Mouse (Mus musculus) kidney, embryonic 14.5 days (tissue): ENCODE measurements around the gene Ascl2. TPM values are rescaled to one million over a fixed set of nuclear protein-coding genes. Genes with fewer than 3 reads are reported as not detected.

Experiments
- ATAC-seq: fragments of 200-750 bp; cut with Nextera tagmentation; 2 replicates; pipeline ENCODE4 v1.8.0; 2017; ENCODE audit warnings: moderate number of reproducible peaks, mild to moderate bottlenecking, moderate TSS enrichment, moderate library complexity; ENCODE audit not compliant: low FRiP score, low TSS enrichment
- H3K27ac ChIP-seq: fragments of 300-500 bp; sonication (generic); 2 replicates; pipeline ENCODE4 v1.5.1; 2014; ENCODE audit warnings: low read depth, mild to moderate bottlenecking, low read length, moderate library complexity, mixed read lengths
- H3K27me3 ChIP-seq: fragments of 300-500 bp; sonication (generic); 2 replicates; pipeline ENCODE4 v1.6.1; 2014; ENCODE audit warnings: mild to moderate bottlenecking, low read length; ENCODE audit not compliant: control insufficient read depth, insufficient read depth
- H3K36me3 ChIP-seq: fragments of 300-500 bp; sonication (generic); 2 replicates; pipeline ENCODE4 v1.6.1; 2014; ENCODE audit warnings: low read length, mixed read lengths; ENCODE audit not compliant: control insufficient read depth, insufficient read depth
- H3K4me1 ChIP-seq: fragments of 300-500 bp; sonication (generic); 2 replicates; pipeline ENCODE4 v1.6.1; 2014; ENCODE audit warnings: low read length, mixed read lengths; ENCODE audit not compliant: control insufficient read depth, insufficient read depth
- H3K4me2 ChIP-seq: fragments of 300-500 bp; sonication (generic); replicated peaks from 2 replicates; pipeline ENCODE4 v1.6.1; 2014; ENCODE audit warnings: low read depth, mild to moderate bottlenecking, low read length
- H3K4me3 ChIP-seq: fragments of 300-500 bp; sonication (generic); 2 replicates; pipeline ENCODE4 v1.5.1; 2014; ENCODE audit warnings: mild to moderate bottlenecking, low read length
- H3K9ac ChIP-seq: fragments of 300-500 bp; sonication (generic); 2 replicates; pipeline ENCODE4 v1.6.1; 2014; ENCODE audit warnings: low read depth, mild to moderate bottlenecking, low read length, moderate library complexity
- H3K9me3 ChIP-seq: fragments of 300-500 bp; sonication (generic); 2 replicates; pipeline ENCODE4 v1.6.1; 2016; ENCODE audit warnings: low read length; ENCODE audit not compliant: control insufficient read depth
- WGBS: fragments of 180-500 bp; shearing (Covaris S2); extraction: QIAGEN DNeasy Blood & Tissue Kit; methylation state at CpG from one replicate; pipeline ENCODE4 v1.1.7; 2014; 5-methylcytosine and 5-hydroxymethylcytosine counted together
- polyA plus RNA-seq: library from polyadenylated mRNA; unstranded; fragments of >200 nt; fragmentation: Nextera tagmentation; extraction: Ambion mirVana; gene quantifications from 2 replicates; pipeline ENCODE4 v1.2.1, GENCODE M21; 2014

The Ascl2 gene
- polyA plus RNA-seq = 0.43 and 0.67 TPM in 2 replicates

- peak within 1 kb of the TSS; percentile 38 for H3K9ac ChIP-seq
These were observed at the start of gene Ascl2 for GRCm38 (mm10) chr7:142968809-142969511. Gene Ascl2 (minus strand): TSS chr7:142969264.

DNA sequence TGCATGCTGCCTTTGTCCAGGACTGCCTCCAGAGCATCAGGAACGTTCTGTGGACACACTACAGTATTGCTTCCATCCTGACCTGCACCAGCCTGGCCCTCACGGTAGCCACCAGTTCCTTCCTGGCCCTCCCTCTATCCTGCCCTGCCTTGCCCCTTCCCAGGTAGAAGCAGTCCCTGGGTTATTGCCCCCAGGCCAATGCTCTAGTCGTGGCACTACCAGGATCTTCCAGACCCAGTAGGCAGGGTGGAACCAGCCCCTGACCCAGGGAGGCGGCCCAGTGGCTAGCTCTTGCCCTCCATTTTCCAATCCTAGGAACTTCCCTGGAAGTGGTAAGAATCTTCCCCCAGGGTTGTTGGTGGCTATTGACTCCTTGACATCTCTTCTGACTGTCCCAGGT lies 48.1 kb upstream of the Ascl2 start:
- no peaks in the 10 kb centered on the region for H3K27me3 ChIP-seq
- no peak overlapping the region for H3K4me2 ChIP-seq
- H3K27ac ChIP-seq = 0 out of 2 replicates have a peak overlapping the region, but pooled peaks have one; percentile 76
- H3K36me3 ChIP-seq = no peaks in the 10 kb centered on the region
- no peak overlapping the region for H3K4me3 ChIP-seq
- peaks cover 21% of the 10 kb centered on the region; the same call in 1 of the 2 replicates for H3K4me1 ChIP-seq
- WGBS = 71% methylated on average over 4 of the region's 4 CpGs
- no peak overlapping the region for H3K9ac ChIP-seq
- ATAC-seq = no peak
- H3K9me3 ChIP-seq = no peaks in the 10 kb centered on the region

More at GRCm38 (mm10) chr7:142968809-142969511, at the start of gene Ascl2:
- Histone ChIP-seq H3K4me1 (peaks cover 14% of the 10 kb centered on the region; the same call in 1 of the 2 replicates), H3K4me2 (peak within 1 kb of the TSS; percentile 91), H3K27ac (no peak within 1 kb of the TSS), H3K4me3 (peak within 1 kb of the TSS; percentile 44), H3K27me3 (peaks cover 67% of the 10 kb centered on the region), H3K9me3 (no peaks in the 10 kb centered on the region), H3K36me3 (no peaks in the 10 kb centered on the region)
- WGBS = under 1% methylated on average over 51 of the region's 51 CpGs
- ATAC-seq = peak; percentile 45; the same call in 1 of the 2 replicates

DNA sequence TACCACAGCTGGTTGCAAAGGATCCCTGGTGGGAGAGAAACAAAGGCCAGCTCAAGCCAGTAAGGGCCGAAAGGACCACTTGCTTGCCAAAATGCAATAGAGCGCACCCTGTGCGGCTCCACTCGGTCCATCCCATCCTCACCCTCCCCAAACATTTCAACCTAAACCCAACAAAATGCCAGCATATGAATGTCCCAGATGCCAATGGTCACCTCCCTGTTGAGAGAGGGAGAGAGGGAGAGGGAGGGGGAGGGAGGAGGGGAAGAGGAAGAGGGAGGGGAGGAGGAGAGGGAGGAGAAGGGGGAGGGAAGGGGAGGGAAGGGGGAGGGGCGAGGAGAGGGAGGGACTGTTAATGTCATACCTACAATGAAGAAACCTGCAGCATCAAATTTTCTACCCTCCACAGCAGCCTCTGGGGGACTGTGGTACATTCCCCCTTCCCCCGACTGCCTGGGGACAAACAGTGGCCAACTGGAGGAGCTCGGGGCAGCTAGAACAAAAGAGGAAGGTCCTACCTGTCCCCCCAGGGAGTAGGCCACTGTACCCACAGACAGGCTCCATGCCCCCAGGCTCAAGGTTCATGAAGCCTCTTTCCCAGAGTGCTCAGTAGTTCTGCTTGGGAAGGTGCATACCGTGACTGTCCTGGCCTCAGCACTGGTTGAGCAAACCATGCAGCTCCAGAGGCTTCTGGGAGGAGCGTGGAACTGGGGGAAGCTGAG lies 47.5 kb upstream of the Ascl2 start:
- Histone ChIP-seq H3K27ac (peak overlapping the region; percentile 76; the same call in 1 of the 2 replicates), H3K9ac (no peak overlapping the region), H3K9me3 (no peaks in the 10 kb centered on the region), H3K4me1 (peaks cover 23% of the 10 kb centered on the region; the same call in 1 of the 2 replicates), H3K27me3 (no peaks in the 10 kb centered on the region), H3K4me3 (no peak overlapping the region), H3K36me3 (no peaks in the 10 kb centered on the region), H3K4me2 (no peak overlapping the region)
- ATAC-seq = peak; percentile 22
- 54% methylated on average over 9 of the region's 9 CpGs for WGBS

DNA sequence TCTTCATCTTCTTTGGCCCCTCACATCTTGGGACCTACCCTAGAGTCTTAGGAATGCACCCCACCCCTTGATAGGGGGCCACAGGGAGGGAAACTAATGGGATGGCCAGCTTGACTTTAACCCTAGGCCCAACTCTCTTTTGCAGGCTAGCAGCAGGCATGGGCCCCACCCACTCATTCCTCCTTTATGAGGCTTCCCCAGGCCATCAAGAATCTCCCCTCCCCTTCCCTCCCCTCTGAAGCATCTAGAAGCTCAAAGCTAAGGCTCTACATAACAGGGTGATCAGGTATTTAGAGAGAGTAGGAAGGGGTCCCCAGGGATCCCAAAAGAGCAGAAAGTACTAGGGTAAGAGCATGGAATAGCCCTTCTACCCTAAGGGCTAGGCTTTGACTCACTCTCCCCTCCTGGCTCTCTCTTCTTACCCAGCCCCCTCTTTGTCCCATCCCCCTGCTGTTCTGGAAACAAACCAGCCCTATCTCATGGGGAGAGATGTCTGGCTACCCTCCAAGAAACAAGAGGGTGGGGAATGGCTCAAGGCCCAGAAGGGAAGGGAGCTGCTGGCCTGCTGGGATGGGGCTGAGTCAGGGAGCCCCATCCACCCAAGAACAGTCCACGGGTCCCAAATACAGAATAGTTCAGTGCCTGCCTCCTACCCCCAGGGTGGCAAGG lies 46.8 kb upstream of the Ascl2 start:
- no peaks in the 10 kb centered on the region for H3K36me3 ChIP-seq
- peak; percentile 87 for ATAC-seq
- H3K4me1 ChIP-seq = peaks cover 28% of the 10 kb centered on the region; the same call in 1 of the 2 replicates
- H3K4me2 ChIP-seq = no peak overlapping the region
- no peak overlapping the region for H3K9ac ChIP-seq
- H3K4me3 ChIP-seq = no peak overlapping the region
- no peaks in the 10 kb centered on the region for H3K9me3 ChIP-seq
- H3K27me3 ChIP-seq = no peaks in the 10 kb centered on the region
- peak overlapping the region; percentile 76 for H3K27ac ChIP-seq
- 0% methylated on average over 1 of the region's 1 CpGs for WGBS

DNA sequence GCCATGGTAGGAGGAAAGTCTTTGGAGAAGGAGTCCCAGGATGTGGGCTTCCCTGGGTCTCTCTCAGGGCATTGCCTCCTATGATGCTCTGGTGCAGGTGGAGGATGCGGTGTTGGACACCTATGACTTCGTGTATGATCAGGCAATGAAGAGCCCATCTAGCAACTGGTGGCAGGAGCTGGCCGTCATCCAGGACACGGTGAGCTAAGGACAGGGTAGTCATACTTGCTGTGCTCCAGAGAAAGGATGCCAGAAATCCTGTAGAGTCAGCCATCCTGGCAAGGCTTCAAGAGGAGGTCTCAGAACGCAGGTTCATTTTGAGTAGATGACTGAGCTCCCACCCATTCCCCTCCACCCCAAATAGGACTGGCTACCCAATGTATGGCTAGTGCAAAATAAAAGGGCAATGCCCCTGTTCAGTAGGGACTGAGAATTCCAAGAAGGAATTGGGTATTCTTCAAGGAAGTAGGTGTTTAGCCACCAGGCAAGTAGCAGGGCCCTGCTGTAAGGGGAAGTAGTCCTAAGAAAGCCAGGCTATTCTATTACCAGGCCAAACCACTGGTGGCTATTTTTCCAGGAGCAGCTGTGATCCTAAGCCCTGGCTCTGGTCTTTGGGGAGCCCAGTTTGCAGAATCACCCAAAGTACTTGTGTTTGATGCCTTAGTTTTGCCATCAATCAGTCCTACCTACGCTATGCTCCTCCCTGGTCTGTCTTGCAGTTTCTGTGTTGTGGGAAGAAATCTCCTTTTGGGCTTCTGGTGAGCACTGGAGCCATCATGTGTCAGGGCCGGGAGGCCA lies 46.0 kb upstream of the Ascl2 start:
- 83% methylated on average over 7 of the region's 7 CpGs for WGBS
- H3K9me3 ChIP-seq = no peaks in the 10 kb centered on the region
- no peak for ATAC-seq
- H3K27ac ChIP-seq = peak overlapping the region; percentile 76; the same call in 1 of the 2 replicates
- peaks cover 30% of the 10 kb centered on the region; the same call in 1 of the 2 replicates for H3K4me1 ChIP-seq
- H3K27me3 ChIP-seq = no peaks in the 10 kb centered on the region
- H3K36me3 ChIP-seq = no peaks in the 10 kb centered on the region
- no peak overlapping the region for H3K9ac ChIP-seq
- H3K4me3 ChIP-seq = no peak overlapping the region
- no peak overlapping the region for H3K4me2 ChIP-seq

DNA sequence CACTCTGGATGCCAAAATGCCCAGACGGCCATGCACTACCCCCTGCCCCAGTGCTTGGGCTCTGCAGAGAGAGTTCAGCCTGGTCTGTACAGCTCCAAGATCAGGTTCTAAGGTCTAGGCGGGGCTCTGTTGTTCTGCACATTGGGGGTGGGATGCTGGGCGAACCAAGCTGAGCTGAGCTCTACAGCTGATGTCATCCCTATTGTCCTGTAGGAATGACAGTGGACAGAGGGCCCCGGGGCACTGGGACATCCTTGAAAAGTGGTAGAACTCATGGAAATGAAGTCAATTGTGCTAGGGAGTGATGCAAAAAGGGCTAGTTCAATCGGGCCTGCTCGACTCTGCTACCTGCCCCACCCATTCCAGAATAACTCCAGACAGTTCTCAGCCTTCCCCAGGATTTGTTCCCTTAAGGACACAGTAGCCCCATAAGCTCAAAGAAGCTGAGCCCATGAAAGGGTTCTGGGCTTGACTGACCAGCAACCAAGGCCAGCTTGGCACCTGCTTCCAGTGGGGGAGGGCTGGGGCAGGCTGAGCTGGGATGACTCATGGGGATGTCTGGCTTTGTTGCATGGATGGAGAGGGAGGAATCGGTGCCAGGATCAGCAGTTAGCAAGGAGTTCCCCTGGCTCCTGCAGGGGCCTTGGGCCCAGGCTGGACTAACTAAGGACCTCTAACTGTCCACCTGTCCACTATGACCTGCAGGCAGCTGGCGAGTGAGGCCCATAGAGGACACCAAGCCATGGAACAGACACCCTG lies 44.5 kb upstream of the Ascl2 start:
- Histone ChIP-seq H3K36me3 (no peaks in the 10 kb centered on the region), H3K9ac (no peak overlapping the region), H3K4me1 (peaks cover 38% of the 10 kb centered on the region), H3K27ac (no peak overlapping the region), H3K4me2 (no peak overlapping the region), H3K27me3 (no peaks in the 10 kb centered on the region), H3K4me3 (no peak overlapping the region), H3K9me3 (no peaks in the 10 kb centered on the region)
- WGBS = 81% methylated on average over 8 of the region's 8 CpGs
- ATAC-seq = no peak

DNA sequence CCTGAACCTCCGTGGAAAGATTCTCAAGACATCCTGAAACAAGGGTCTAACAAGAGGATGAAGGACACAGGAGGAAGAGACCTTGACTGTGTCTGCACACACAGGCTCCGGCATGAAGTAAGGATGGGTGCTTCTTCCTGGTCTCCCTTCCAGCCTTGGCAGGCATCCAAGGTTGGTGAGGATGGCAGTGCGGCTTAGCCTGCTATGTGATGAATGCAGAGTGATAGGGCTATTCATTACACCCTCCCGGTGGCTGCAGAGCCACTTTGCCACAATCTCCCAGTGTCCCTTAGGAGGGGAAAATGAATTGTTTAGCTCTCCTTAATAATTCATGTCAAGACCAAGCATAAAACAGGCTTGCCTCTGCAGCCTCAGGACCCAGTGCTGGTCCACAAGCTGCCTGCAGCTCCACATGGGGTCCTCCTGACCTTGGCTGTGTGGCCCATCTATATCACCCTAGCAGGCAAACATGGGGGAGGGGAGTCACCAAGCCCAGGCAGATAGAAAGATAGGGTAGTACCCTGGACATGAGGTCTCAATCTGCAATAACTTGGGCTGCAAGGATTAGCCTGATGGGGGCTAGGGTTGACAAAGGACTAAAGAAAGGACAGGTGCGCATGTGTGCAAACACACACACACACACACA lies 43.3 kb upstream of the Ascl2 start:
- Histone ChIP-seq H3K27me3 (no peaks in the 10 kb centered on the region), H3K4me1 (peaks cover 44% of the 10 kb centered on the region), H3K36me3 (no peaks in the 10 kb centered on the region), H3K27ac (no peak overlapping the region), H3K4me2 (no peak overlapping the region), H3K4me3 (no peak overlapping the region), H3K9me3 (no peaks in the 10 kb centered on the region), H3K9ac (no peak overlapping the region)
- 64% methylated on average over 5 of the region's 5 CpGs for WGBS
- ATAC-seq = no peak
